Mouse (Mus musculus) adrenal gland, adult 8-10 months (tissue): ENCODE measurements around the gene Gm43951. TPM values are rescaled to one million over a fixed set of nuclear protein-coding genes. Genes with fewer than 3 reads are reported as not detected.
"Not testable (repeated sequence)": the region's sequence is repeated elsewhere in the genome, so short reads cannot be mapped to it uniquely, and the experiment has no call there.

Source experiments
- DNase-seq: peaks from one replicate; pipeline ENCODE4 v3.0.0; 2022
- total RNA-seq, 4 experiments: library from RNA; stranded (reverse); gene quantifications; 2 replicates each; pipeline ENCODE4 v1.2.4; 2022

The Gm43951 gene
- total RNA-seq, 4 experiments from 2014 or later = 0.64 to 2.1 (median 1.3) TPM

- DNase-seq = no peak
These were observed 3.2 kb downstream of the Gm43951 start for GRCm38 (mm10) chr11:72203440-72203839.

- DNase-seq = no peak
These were observed 10.1 kb downstream of the Gm43951 start for GRCm38 (mm10) chr11:72196506-72196905.

- DNase-seq = no peak
These were observed 12.4 kb downstream of the Gm43951 start for GRCm38 (mm10) chr11:72194259-72194658.

GRCm38 (mm10) chr11:72190857-72191256, 15.8 kb downstream of the Gm43951 start:
- DNase-seq = no peak

- no peak for DNase-seq
These were observed 22.4 kb downstream of the Gm43951 start for GRCm38 (mm10) chr11:72184252-72184651.

GRCm38 (mm10) chr11:72181136-72181535, 25.5 kb downstream of the Gm43951 start:
- no peak for DNase-seq

GRCm38 (mm10) chr11:72180556-72180955, 26.1 kb downstream of the Gm43951 start:
- DNase-seq = no peak

GRCm38 (mm10) chr11:72176553-72176952, 30.1 kb downstream of the Gm43951 start:
- DNase-seq = no peak

- DNase-seq = no peak
These were observed 30.7 kb downstream of the Gm43951 start for GRCm38 (mm10) chr11:72175966-72176365.

GRCm38 (mm10) chr11:72174721-72175120, 31.9 kb downstream of the Gm43951 start:
- no peak for DNase-seq

GRCm38 (mm10) chr11:72173506-72173905, 33.1 kb downstream of the Gm43951 start:
- no peak for DNase-seq

- DNase-seq = not testable (repeated sequence)
These were observed 34.7 kb downstream of the Gm43951 start for GRCm38 (mm10) chr11:72171906-72172305.

- no peak for DNase-seq
These were observed 36.8 kb downstream of the Gm43951 start for GRCm38 (mm10) chr11:72169871-72170270.

- no peak for DNase-seq
These were observed 43.4 kb downstream of the Gm43951 start for GRCm38 (mm10) chr11:72163198-72163597.

- no peak for DNase-seq
These were observed 50.0 kb downstream of the Gm43951 start for GRCm38 (mm10) chr11:72156624-72157023.

- no peak for DNase-seq
These were observed 50.6 kb downstream of the Gm43951 start for GRCm38 (mm10) chr11:72155981-72156428.

- DNase-seq = no peak
These were observed 51.3 kb downstream of the Gm43951 start for GRCm38 (mm10) chr11:72155186-72155980.

Other genes with a start within 250 kb of the Gm43951 start
- gene Aipl1, start 169.3 kb downstream of the Gm43951 start, total RNA-seq = not detected
- 1 to 10 TPM; 1.6 to 4.4 (median 2.1) TPM for gene Pimreg, start 164.8 kb downstream of the Gm43951 start, total RNA-seq
- gene Pitpnm3, start 71.1 kb downstream of the Gm43951 start, total RNA-seq = 10 to 100 TPM in 2 of 4 experiments, 1 to 10 TPM in 2; 1.9 to 15.9 (median 8.4) TPM
- 10 to 100 TPM in 2 of 4 experiments, 1 to 10 TPM in 2; 7.0 to 16.0 (median 10.6) TPM for gene 4933427D14Rik, start 619 bp upstream of the Gm43951 start, total RNA-seq
- gene Txndc17, start 707 bp upstream of the Gm43951 start, total RNA-seq = 10 to 100 TPM; 64.8 to 87.4 (median 71.6) TPM
- 10 to 100 TPM; 10.9 to 15.5 (median 13.1) TPM for gene Med31, start 8.8 kb upstream of the Gm43951 start, total RNA-seq
- gene Slc13a5, start 60.4 kb upstream of the Gm43951 start, total RNA-seq = under 1 TPM in 3 of 4 experiments, not detected in 1; 0.18 to 0.35 (median 0.35) TPM
- 10 to 100 TPM; 20.7 to 26.4 (median 25.5) TPM for gene Xaf1, start 94.8 kb upstream of the Gm43951 start, total RNA-seq
- gene Fbxo39, start 107.6 kb upstream of the Gm43951 start, total RNA-seq = not detected
- gene Tekt1, start 155.6 kb upstream of the Gm43951 start, total RNA-seq = 1 to 10 TPM in 1 of 4 experiments, under 1 TPM in 2, not detected in 1; 0.52 to 1.0 (median 0.55) TPM
- 1 to 10 TPM; 2.9 to 7.5 (median 5.2) TPM for gene Smtnl2, start 204.9 kb upstream of the Gm43951 start, total RNA-seq
- 1 to 10 TPM; 1.4 to 4.8 (median 3.4) TPM for gene Ggt6, start 228.7 kb upstream of the Gm43951 start, total RNA-seq
- 10 to 100 TPM; 81.9 to 90.7 (median 84.3) TPM for gene Mybbp1a, start 234.5 kb upstream of the Gm43951 start, total RNA-seq